Mouse (Mus musculus) heart, embryonic 12.5 days (tissue): ENCODE measurements around the gene Gimap4. TPM values are rescaled to one million over a fixed set of nuclear protein-coding genes. Genes with fewer than 3 reads are reported as not detected.

ENCODE experiments used
- ATAC-seq: fragments of 200-750 bp; cut with Nextera tagmentation; 2 replicates; pipeline ENCODE4 v1.8.0; 2017; ENCODE audit warnings: moderate TSS enrichment, moderate library complexity; ENCODE audit not compliant: insufficient number of reproducible peaks, low FRiP score
- H3K27ac ChIP-seq: fragments of 300-500 bp; sonication (generic); 2 replicates; pipeline ENCODE4 v1.5.1; 2016; ENCODE audit warnings: mild to moderate bottlenecking, moderate library complexity; ENCODE audit not compliant: poor library complexity, severe bottlenecking
- H3K27me3 ChIP-seq: fragments of 300-500 bp; sonication (generic); replicated peaks from 2 replicates; pipeline ENCODE4 v1.6.1; 2016; ENCODE audit warnings: mild to moderate bottlenecking, moderate library complexity
- H3K36me3 ChIP-seq: fragments of 300-500 bp; sonication (generic); 2 replicates; pipeline ENCODE4 v1.6.1; 2016; ENCODE audit warnings: mild to moderate bottlenecking, moderate library complexity
- H3K4me1 ChIP-seq: fragments of 300-500 bp; sonication (generic); replicated peaks from 2 replicates; pipeline ENCODE4 v1.6.1; 2016; ENCODE audit warnings: mild to moderate bottlenecking
- H3K4me2 ChIP-seq: fragments of 300-500 bp; sonication (generic); 2 replicates; pipeline ENCODE4 v1.6.1; 2016; ENCODE audit warnings: mild to moderate bottlenecking, moderate library complexity
- H3K4me3 ChIP-seq: fragments of 300-500 bp; sonication (generic); 2 replicates; pipeline ENCODE4 v1.5.1; 2016; ENCODE audit warnings: mild to moderate bottlenecking
- H3K9ac ChIP-seq: fragments of 300-500 bp; sonication (generic); 2 replicates; pipeline ENCODE4 v1.6.1; 2016; ENCODE audit warnings: mild to moderate bottlenecking, moderate library complexity
- H3K9me3 ChIP-seq: fragments of 300-500 bp; sonication (generic); replicated peaks from 2 replicates; pipeline ENCODE4 v1.6.1; 2016; ENCODE audit warnings: mild to moderate bottlenecking, moderate library complexity
- WGBS: fragments of 180-500 bp; shearing (Covaris S2); methylation state at CpG from one replicate; pipeline ENCODE4 v1.1.7; 2016; 5-methylcytosine and 5-hydroxymethylcytosine counted together
- polyA plus RNA-seq: library from polyadenylated mRNA; unstranded; fragments of >200 nt; fragmentation: Nextera tagmentation; extraction: Ambion mirVana; gene quantifications from 2 replicates; pipeline ENCODE4 v1.2.1, GENCODE M21; 2016

Gene Gimap4
- polyA plus RNA-seq, 1 experiment from 2014 or later, result 10.7 TPM

DNA sequence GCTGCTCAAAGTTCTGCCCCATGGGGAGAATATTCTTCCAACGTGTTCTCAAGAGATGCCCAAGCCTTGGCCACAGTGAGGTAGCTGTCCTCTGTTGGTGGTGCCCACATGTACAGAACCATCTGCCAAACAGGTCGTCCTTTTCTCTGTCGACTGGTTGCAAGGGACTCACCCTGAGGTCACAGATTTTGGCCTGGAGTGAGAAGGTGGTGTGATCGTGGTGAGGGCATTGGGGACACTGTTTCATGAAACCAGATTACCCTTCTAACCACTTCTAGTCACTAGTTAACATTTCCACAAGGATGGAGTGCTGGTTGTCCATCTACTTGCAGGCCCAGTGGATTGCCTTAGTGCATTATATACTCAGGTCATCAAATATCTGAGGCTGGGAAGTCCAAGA is 35.6 kb upstream of the Gimap4 start:
- WGBS, result 71% methylated on average over 4 of the region's 4 CpGs
- Histone ChIP-seq H3K4me1 (peaks cover 3% of the 10 kb centered on the region; the same call in 1 of the 2 replicates), H3K36me3 (no peaks in the 10 kb centered on the region), H3K4me2 (no peak overlapping the region), H3K9ac (no peak overlapping the region), H3K9me3 (no peaks in the 10 kb centered on the region), H3K27ac (no peak overlapping the region), H3K27me3 (no peaks in the 10 kb centered on the region), H3K4me3 (no peak overlapping the region)
- no peak for ATAC-seq

DNA sequence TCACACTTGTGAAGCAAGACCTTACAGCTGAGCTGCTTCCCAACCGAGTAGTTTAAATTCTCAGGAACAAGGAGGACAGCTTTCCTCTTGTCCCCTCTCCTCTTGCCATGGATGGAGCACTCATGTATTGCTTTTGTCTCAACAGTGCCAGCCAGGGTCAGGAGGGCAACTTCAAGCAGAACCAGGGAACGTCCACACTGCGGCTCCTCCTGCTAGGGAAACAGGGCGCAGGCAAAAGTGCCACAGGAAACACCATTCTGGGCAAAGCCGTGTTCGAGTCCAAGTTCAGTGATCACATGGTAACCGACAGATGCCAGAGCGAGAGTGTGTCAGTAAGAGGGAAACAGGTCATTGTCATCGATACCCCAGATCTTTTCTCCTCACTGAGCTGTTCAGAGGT is 34.3 kb upstream of the Gimap4 start:
- H3K4me1 ChIP-seq, result peaks cover 3% of the 10 kb centered on the region; the same call in 1 of the 2 replicates
- 78% methylated on average over 9 of the region's 9 CpGs for WGBS
- H3K36me3 ChIP-seq, result no peaks in the 10 kb centered on the region
- no peaks in the 10 kb centered on the region for H3K27me3 ChIP-seq
- no peak overlapping the region for H3K4me2 ChIP-seq
- no peak for ATAC-seq
- no peak overlapping the region for H3K9ac ChIP-seq
- H3K9me3 ChIP-seq, result no peaks in the 10 kb centered on the region
- H3K4me3 ChIP-seq, result no peak overlapping the region
- no peak overlapping the region for H3K27ac ChIP-seq

DNA sequence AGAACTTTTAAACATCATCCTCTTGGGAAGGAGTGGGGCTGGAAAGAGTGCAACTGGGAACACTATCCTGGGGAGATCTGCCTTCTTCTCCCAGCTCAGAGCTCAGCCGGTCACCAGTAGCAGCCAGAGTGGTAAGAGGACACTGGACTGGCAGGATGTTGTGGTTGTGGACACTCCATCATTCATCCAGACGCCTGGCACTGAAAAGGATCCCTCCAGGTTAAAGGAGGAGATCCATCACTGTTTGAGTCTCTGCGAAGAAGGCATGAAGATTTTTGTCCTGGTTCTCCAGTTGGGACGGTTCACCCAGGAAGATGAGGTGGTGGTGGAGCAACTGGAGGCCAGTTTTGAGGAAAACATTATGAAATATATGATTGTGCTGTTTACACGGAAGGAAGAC is 25.6 kb upstream of the Gimap4 start:
- no peaks in the 10 kb centered on the region for H3K4me1 ChIP-seq
- no peak for ATAC-seq
- no peak overlapping the region for H3K4me3 ChIP-seq
- no peak overlapping the region for H3K9ac ChIP-seq
- no peak overlapping the region for H3K4me2 ChIP-seq
- 72% methylated on average over 5 of the region's 5 CpGs for WGBS
- H3K27ac ChIP-seq, result no peak overlapping the region
- no peaks in the 10 kb centered on the region for H3K27me3 ChIP-seq
- H3K36me3 ChIP-seq, result no peaks in the 10 kb centered on the region
- no peaks in the 10 kb centered on the region for H3K9me3 ChIP-seq

DNA sequence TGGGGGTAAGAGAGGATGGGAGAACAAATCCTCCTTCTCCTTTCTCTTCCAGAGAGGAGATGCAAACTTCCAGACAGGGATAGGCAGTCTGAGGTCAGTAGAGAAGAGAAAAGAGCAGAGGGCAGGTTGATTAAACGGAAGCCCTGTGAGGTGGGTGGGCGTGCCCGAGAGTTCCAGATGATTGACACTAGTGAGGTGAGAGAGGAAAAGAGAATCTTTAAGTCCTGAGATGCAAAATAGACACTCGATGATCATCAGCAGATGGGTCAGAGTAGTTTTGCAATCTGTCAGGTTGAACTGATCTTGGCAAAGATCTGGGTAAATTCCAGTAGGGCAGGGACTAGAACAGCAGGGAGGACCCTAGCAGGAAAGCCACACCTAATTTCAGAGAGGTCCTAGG is 19.6 kb upstream of the Gimap4 start:
- no peaks in the 10 kb centered on the region for H3K4me1 ChIP-seq
- H3K9ac ChIP-seq, result no peak overlapping the region
- no peak overlapping the region for H3K4me3 ChIP-seq
- no peaks in the 10 kb centered on the region for H3K36me3 ChIP-seq
- ATAC-seq, result no peak
- H3K9me3 ChIP-seq, result no peaks in the 10 kb centered on the region
- no peaks in the 10 kb centered on the region for H3K27me3 ChIP-seq
- 84% methylated on average over 4 of the region's 4 CpGs for WGBS
- H3K27ac ChIP-seq, result no peak overlapping the region
- no peak overlapping the region for H3K4me2 ChIP-seq

DNA sequence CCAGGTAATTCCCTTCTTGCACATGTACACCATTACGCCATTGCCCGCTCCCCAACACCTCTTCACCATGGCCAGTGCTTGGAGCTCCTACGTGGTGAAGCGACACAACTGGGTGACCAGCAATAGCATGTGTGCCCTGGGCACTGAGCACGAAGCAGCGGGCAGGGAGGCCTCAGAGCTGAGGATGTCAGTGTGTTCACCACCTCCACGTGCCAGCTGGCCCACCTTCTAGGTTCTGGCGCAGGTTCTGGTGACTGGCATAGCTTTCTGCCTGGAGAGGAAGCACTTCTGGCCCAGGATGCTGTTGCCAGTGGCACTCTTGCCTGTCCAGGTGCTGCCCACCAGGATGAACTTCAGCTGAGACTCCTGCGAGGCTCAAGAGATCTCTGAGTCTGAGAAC is 18.9 kb upstream of the Gimap4 start:
- Histone ChIP-seq H3K27ac (no peak overlapping the region), H3K27me3 (no peaks in the 10 kb centered on the region), H3K4me3 (no peak overlapping the region), H3K4me2 (no peak overlapping the region), H3K9ac (no peak overlapping the region), H3K4me1 (no peaks in the 10 kb centered on the region), H3K36me3 (no peaks in the 10 kb centered on the region), H3K9me3 (no peaks in the 10 kb centered on the region)
- ATAC-seq, result no peak
- 84% methylated on average over 9 of the region's 9 CpGs for whole genome bisulfite sequencing

DNA sequence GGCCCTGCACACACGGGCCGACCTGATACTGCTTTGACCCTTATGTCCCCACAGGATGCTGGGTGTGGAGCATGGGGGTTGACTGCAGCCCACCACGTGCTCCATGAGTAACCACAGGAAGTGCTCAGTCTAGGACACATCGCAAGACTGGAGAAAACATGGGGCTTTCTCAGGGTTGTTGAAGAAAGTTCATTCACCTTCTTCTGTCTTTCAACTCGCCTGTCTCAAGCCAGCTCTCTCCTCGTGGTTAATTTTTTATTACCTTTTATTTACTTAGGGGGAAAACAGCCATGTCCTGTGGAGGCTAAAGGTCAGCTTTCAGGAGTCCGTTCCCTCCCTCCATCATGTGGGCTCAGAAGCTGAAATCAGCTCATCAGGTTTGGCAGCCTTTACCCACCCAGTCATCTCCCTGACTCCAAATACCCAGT is 18.2 kb upstream of the Gimap4 start:
- 61% methylated on average over 7 of the region's 7 CpGs for WGBS
- H3K27me3 ChIP-seq, result no peaks in the 10 kb centered on the region
- ATAC-seq, result no peak
- H3K9me3 ChIP-seq, result no peaks in the 10 kb centered on the region
- no peak overlapping the region for H3K27ac ChIP-seq
- no peak overlapping the region for H3K9ac ChIP-seq
- H3K4me1 ChIP-seq, result no peaks in the 10 kb centered on the region
- no peak overlapping the region for H3K4me2 ChIP-seq
- no peak overlapping the region for H3K4me3 ChIP-seq
- no peaks in the 10 kb centered on the region for H3K36me3 ChIP-seq

DNA sequence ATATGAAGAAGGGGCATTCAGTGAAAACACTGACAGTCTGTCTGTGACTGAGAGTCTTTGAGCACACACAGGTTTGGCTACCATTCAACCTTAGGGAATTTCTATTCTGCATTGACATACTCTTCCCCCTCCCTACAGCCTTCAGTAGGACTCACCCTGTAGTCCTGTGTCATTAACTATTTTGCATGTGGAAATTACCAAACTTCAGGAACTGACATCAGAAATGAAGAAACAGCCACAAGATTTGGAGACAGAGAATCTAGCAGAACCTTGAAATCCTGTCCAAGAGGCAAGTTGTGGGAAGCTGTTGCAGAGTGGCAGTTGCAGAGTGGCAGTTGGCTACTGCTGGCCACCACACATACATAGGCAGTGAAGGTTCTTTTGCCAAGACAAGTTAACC is 16.3 kb upstream of the Gimap4 start:
- ATAC-seq, result no peak
- Histone ChIP-seq H3K36me3 (no peaks in the 10 kb centered on the region), H3K4me1 (no peaks in the 10 kb centered on the region), H3K4me2 (no peak overlapping the region), H3K27me3 (no peaks in the 10 kb centered on the region), H3K27ac (no peak overlapping the region), H3K9me3 (no peaks in the 10 kb centered on the region), H3K4me3 (no peak overlapping the region), H3K9ac (no peak overlapping the region)

DNA sequence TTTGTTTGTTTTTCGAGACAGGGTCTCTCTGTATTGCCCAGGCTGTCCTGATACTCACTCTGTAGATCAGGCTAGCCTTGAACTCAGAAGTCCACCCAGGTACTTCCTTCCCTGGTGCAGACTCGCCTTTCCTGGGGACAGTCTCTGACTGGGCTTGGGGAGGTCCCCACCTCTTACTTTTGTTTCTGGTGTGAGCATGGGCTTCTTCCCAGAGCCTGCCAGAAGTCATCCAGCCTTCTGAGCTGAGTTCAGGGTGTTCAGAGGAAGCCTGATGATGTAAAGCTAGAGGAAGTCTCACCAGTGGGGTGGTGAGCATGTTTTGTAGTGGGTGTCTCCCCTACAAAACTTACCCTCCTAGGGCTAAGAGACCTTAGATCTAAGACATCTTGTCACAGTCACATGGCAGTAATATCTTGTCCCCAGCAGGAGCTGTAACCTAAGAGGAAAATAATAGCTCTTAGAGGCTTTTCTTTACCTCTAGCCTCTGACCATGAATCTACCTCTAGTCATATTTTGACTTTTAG is 14.8 kb upstream of the Gimap4 start:
- 54% methylated on average over 2 of the region's 2 CpGs for WGBS
- no peak overlapping the region for H3K27ac ChIP-seq
- H3K36me3 ChIP-seq, result no peaks in the 10 kb centered on the region
- H3K9ac ChIP-seq, result no peak overlapping the region
- no peak overlapping the region for H3K4me3 ChIP-seq
- no peak overlapping the region for H3K4me2 ChIP-seq
- H3K27me3 ChIP-seq, result no peaks in the 10 kb centered on the region
- H3K9me3 ChIP-seq, result no peaks in the 10 kb centered on the region
- no peak for ATAC-seq
- no peaks in the 10 kb centered on the region for H3K4me1 ChIP-seq

DNA sequence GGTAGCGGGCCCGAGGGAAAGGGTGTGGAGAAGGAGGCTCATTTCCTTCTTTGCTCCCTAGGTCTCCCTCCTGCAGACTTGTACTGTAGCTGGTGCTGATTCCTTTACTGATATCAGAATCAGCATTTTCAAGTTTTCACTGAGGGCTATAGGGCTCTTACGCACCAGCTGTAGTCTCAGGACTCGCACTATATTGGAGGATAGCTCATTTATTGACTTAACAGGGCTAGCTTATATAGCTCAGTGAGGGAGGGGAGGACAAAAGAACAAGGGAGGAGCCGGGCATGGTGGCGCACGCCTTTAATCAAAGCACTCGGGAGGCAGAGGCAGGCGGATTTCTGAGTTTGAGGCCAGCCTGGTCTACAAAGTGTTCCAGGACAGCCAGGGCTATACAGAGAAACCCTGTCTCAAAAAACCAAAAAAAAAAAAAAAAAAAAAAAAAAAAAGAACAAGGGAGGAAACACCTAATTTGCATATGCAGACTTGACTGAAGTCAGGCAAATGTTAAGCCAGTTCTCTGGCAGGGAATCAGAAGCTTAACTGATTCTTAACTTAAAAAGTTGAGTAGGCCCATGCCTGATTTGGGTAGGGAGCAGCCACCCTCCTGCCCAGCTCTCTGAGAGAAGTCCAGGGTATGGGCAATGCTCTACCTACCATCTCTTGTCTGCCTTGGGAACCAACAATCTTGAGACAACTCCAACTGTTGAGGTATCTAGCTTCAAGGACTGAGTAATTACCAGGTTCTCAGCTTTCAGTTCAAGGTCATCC is 9.9 kb upstream of the Gimap4 start:
- no peaks in the 10 kb centered on the region for H3K9me3 ChIP-seq
- H3K27ac ChIP-seq, result no peak overlapping the region
- ATAC-seq, result no peak
- WGBS, result 91% methylated on average over 9 of the region's 9 CpGs
- no peak overlapping the region for H3K4me3 ChIP-seq
- H3K4me1 ChIP-seq, result peaks cover 5% of the 10 kb centered on the region
- H3K9ac ChIP-seq, result no peak overlapping the region
- no peaks in the 10 kb centered on the region for H3K27me3 ChIP-seq
- H3K36me3 ChIP-seq, result no peaks in the 10 kb centered on the region
- no peak overlapping the region for H3K4me2 ChIP-seq

DNA sequence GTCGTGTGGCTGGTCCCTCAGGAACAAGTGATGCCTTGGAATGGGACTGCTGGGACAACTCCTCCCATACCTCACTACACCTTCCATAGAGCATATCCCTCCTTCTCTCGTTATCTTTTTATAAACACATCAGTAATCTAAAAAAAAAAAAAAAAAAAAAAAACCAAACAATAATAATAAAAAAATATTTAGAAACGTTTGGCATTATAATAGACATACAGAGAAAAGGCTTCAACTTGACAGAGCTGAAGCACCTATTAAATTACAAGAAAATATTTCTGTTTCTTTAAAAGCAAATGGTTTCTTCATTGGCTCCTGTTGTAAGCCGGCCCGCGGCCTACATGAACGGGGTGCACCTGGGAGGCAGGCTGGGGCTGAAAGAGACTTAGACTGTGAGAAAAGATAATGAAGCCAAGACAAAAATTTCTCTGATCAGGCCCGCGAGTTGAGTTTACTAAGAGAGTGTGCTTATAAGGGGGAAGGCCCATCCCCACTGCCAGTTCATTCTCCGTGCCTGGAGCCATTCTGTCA is 8.9 kb upstream of the Gimap4 start:
- no peaks in the 10 kb centered on the region for H3K27me3 ChIP-seq
- H3K9me3 ChIP-seq, result no peaks in the 10 kb centered on the region
- H3K36me3 ChIP-seq, result no peaks in the 10 kb centered on the region
- H3K9ac ChIP-seq, result 0 out of 2 replicates have a peak overlapping the region, but pooled peaks have one; percentile 1
- WGBS, result 46% methylated on average over 10 of the region's 10 CpGs
- no peak overlapping the region for H3K27ac ChIP-seq
- no peak for ATAC-seq
- peaks cover 5% of the 10 kb centered on the region for H3K4me1 ChIP-seq
- H3K4me3 ChIP-seq, result peak overlapping the region; percentile 38
- peak overlapping the region; percentile 61 for H3K4me2 ChIP-seq

DNA sequence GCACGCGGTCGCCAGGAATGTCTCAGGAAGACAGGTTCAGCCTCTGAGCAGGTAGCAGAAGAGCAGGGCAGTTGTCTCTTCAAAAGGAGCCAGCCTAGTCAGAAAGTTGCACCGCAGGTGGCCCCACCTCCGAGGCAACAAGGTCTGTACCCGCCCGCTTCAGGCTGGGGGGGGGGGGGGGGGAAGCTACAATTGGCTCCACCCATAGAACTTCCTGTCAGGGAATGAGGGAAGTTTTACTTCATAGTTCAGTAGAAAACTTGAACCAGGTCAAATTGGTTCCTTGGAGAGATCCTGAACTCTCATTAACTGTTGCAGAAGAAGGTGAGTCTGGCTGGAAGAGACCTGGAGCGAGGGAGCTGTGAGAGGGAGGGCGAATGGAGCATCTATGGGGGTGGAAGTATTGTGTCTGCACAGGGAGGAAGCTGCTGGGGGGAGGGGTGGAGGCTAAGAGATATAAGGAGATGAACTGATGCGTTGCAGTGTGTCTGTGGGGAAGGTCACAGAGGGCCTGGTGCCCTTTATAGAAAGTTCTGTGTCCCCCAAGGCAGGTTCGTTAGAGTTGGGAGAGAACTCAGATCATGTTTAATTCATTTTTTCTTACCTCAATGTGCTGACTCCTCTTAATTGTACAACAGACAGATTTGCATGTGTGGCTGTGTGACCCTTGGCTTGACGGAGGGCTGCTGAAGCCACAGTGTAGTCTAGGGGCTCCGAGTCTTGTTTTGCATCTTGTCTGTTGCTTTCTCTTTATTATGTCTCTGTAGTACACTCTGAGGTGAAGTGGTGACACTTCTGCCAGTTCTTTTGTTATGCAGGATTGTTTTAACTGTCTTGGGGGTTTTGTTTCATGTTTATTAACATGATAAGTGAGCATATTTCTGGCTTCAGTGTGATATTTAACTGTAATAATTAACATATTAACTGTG is 8.2 kb upstream of the Gimap4 start, which contains the start of gene Gimap9:
TSS of gene Gimap9 (plus strand) at position 199 of the 929 bp plus-strand sequence.
- Histone ChIP-seq H3K27me3 (no peaks in the 10 kb centered on the region), H3K4me1 (peaks cover 5% of the 10 kb centered on the region), H3K9ac (peak within 1 kb of the TSS; percentile 43; the same call in 1 of the 2 replicates), H3K27ac (no peak within 1 kb of the TSS), H3K4me2 (peak within 1 kb of the TSS; percentile 61), H3K36me3 (no peaks in the 10 kb centered on the region), H3K9me3 (no peaks in the 10 kb centered on the region), H3K4me3 (peak within 1 kb of the TSS; percentile 38)
- WGBS, result 33% methylated on average over 13 of the region's 13 CpGs
- ATAC-seq, result peak; percentile 29; the same call in 1 of the 2 replicates
